Mouse (Mus musculus): ENCODE measurements around the gene Henmt1. TPM values are rescaled to one million over a fixed set of nuclear protein-coding genes. Genes with fewer than 3 reads are reported as not detected.

Henmt1 gene
- polyA plus RNA-seq, 1 experiment from 2014 or later, result 1.8 TPM

GRCm38 (mm10) chr3:108911548-108912413 is 27.9 kb upstream of the Henmt1 start, which contains the start of gene Prpf38b:
Prpf38b (minus strand) TSS chr3:108911727.
- WGBS, result under 1% methylated on average over 53 of the region's 53 CpGs
- no peaks in the 10 kb centered on the region for H3K9me3 ChIP-seq
- H3K4me1 ChIP-seq, result peaks cover 20% of the 10 kb centered on the region
- H3K4me2 ChIP-seq, result peak within 1 kb of the TSS; percentile 93
- H3K27me3 ChIP-seq, result no peaks in the 10 kb centered on the region
- peak within 1 kb of the TSS; percentile 96 for H3K9ac ChIP-seq
- peak within 1 kb of the TSS; percentile 90 for H3K4me3 ChIP-seq
- ATAC-seq (ENCODE audit: insufficient number of reproducible peaks, insufficient read depth, low FRiP score, low TSS enrichment, low read depth), result peak; percentile 97
- H3K27ac ChIP-seq, result peak within 1 kb of the TSS; percentile 99
- H3K36me3 ChIP-seq, result peaks cover 16% of the 10 kb centered on the region

GRCm38 (mm10) chr3:108915999-108916398 is 23.7 kb upstream of the Henmt1 start:
- H3K4me3 ChIP-seq, result no peak overlapping the region
- no peaks in the 10 kb centered on the region for H3K9me3 ChIP-seq
- WGBS, result 75% methylated on average over 1 of the region's 1 CpGs
- H3K27ac ChIP-seq, result no peak overlapping the region
- H3K36me3 ChIP-seq, result no peaks in the 10 kb centered on the region
- H3K27me3 ChIP-seq, result no peaks in the 10 kb centered on the region
- no peak for ATAC-seq (ENCODE audit: insufficient number of reproducible peaks, insufficient read depth, low FRiP score, low TSS enrichment, low read depth)
- H3K4me2 ChIP-seq, result no peak overlapping the region
- no peak overlapping the region for H3K9ac ChIP-seq
- H3K4me1 ChIP-seq, result peaks cover 5% of the 10 kb centered on the region; the same call in 1 of the 2 replicates

- no peak overlapping the region for H3K4me3 ChIP-seq
- no peaks in the 10 kb centered on the region for H3K36me3 ChIP-seq
- no peak overlapping the region for H3K27ac ChIP-seq
- no peaks in the 10 kb centered on the region for H3K27me3 ChIP-seq
- no peaks in the 10 kb centered on the region for H3K9me3 ChIP-seq
- no peak overlapping the region for H3K4me2 ChIP-seq
- no peak for ATAC-seq (ENCODE audit: insufficient number of reproducible peaks, insufficient read depth, low FRiP score, low TSS enrichment, low read depth)
- WGBS, result 40% methylated on average over 4 of the region's 4 CpGs
- H3K4me1 ChIP-seq, result peaks cover 5% of the 10 kb centered on the region; the same call in 1 of the 2 replicates
- H3K9ac ChIP-seq, result 0 out of 2 replicates have a peak overlapping the region, but pooled peaks have one; percentile 17
Measured at GRCm38 (mm10) chr3:108916857-108917256, 22.8 kb upstream of the Henmt1 start.

GRCm38 (mm10) chr3:108917986-108918385 is 21.7 kb upstream of the Henmt1 start:
- ATAC-seq (ENCODE audit: insufficient number of reproducible peaks, insufficient read depth, low FRiP score, low TSS enrichment, low read depth), result no peak
- 67% methylated on average over 3 of the region's 3 CpGs for WGBS
- H3K27me3 ChIP-seq, result no peaks in the 10 kb centered on the region
- H3K4me1 ChIP-seq, result no peaks in the 10 kb centered on the region
- H3K9ac ChIP-seq, result no peak overlapping the region
- no peak overlapping the region for H3K4me2 ChIP-seq
- no peak overlapping the region for H3K4me3 ChIP-seq
- H3K36me3 ChIP-seq, result no peaks in the 10 kb centered on the region
- H3K9me3 ChIP-seq, result no peaks in the 10 kb centered on the region
- no peak overlapping the region for H3K27ac ChIP-seq

- no peak for ATAC-seq (ENCODE audit: insufficient number of reproducible peaks, insufficient read depth, low FRiP score, low TSS enrichment, low read depth)
- WGBS, result 95% methylated on average over 1 of the region's 1 CpGs
Measured at GRCm38 (mm10) chr3:108918852-108919251, 20.8 kb upstream of the Henmt1 start.

GRCm38 (mm10) chr3:108920442-108921070 is 19.1 kb upstream of the Henmt1 start:
- Histone ChIP-seq H3K27me3 (no peaks in the 10 kb centered on the region), H3K4me2 (no peak overlapping the region), H3K4me3 (no peak overlapping the region), H3K27ac (no peak overlapping the region), H3K36me3 (no peaks in the 10 kb centered on the region), H3K9me3 (no peaks in the 10 kb centered on the region), H3K9ac (no peak overlapping the region), H3K4me1 (no peaks in the 10 kb centered on the region)
- no peak for ATAC-seq (ENCODE audit: insufficient number of reproducible peaks, insufficient read depth, low FRiP score, low TSS enrichment, low read depth)
- 87% methylated on average over 3 of the region's 3 CpGs for WGBS

More at GRCm38 (mm10) chr3:108918852-108919251, 20.8 kb upstream of the Henmt1 start:
- no peak overlapping the region for H3K27ac ChIP-seq
- H3K9me3 ChIP-seq, result no peaks in the 10 kb centered on the region
- no peaks in the 10 kb centered on the region for H3K4me1 ChIP-seq
- no peaks in the 10 kb centered on the region for H3K36me3 ChIP-seq
- no peak overlapping the region for H3K4me3 ChIP-seq
- H3K4me2 ChIP-seq, result no peak overlapping the region
- H3K9ac ChIP-seq, result no peak overlapping the region
- H3K27me3 ChIP-seq, result no peaks in the 10 kb centered on the region

- Histone ChIP-seq H3K4me1 (no peaks in the 10 kb centered on the region), H3K4me3 (no peak overlapping the region), H3K4me2 (no peak overlapping the region), H3K9ac (no peak overlapping the region), H3K27me3 (no peaks in the 10 kb centered on the region), H3K9me3 (no peaks in the 10 kb centered on the region), H3K36me3 (no peaks in the 10 kb centered on the region), H3K27ac (no peak overlapping the region)
- 90% methylated on average over 1 of the region's 1 CpGs for WGBS
- no peak for ATAC-seq (ENCODE audit: insufficient number of reproducible peaks, insufficient read depth, low FRiP score, low TSS enrichment, low read depth)
Measured at GRCm38 (mm10) chr3:108921822-108922221, 17.9 kb upstream of the Henmt1 start.

GRCm38 (mm10) chr3:108925677-108926076 is 14.0 kb upstream of the Henmt1 start:
- Histone ChIP-seq H3K9me3 (no peaks in the 10 kb centered on the region), H3K4me1 (no peaks in the 10 kb centered on the region), H3K27me3 (no peaks in the 10 kb centered on the region), H3K4me3 (no peak overlapping the region), H3K27ac (no peak overlapping the region), H3K4me2 (no peak overlapping the region), H3K36me3 (no peaks in the 10 kb centered on the region), H3K9ac (no peak overlapping the region)
- WGBS, result 85% methylated on average over 4 of the region's 4 CpGs
- ATAC-seq (ENCODE audit: insufficient number of reproducible peaks, insufficient read depth, low FRiP score, low TSS enrichment, low read depth), result no peak

- ATAC-seq (ENCODE audit: insufficient number of reproducible peaks, insufficient read depth, low FRiP score, low TSS enrichment, low read depth), result no peak
- no peaks in the 10 kb centered on the region for H3K36me3 ChIP-seq
- H3K27me3 ChIP-seq, result no peaks in the 10 kb centered on the region
- H3K4me3 ChIP-seq, result no peak overlapping the region
- H3K4me2 ChIP-seq, result no peak overlapping the region
- WGBS, result 66% methylated on average over 1 of the region's 1 CpGs
- H3K9me3 ChIP-seq, result no peaks in the 10 kb centered on the region
- H3K9ac ChIP-seq, result no peak overlapping the region
- no peak overlapping the region for H3K27ac ChIP-seq
- no peaks in the 10 kb centered on the region for H3K4me1 ChIP-seq
Measured at GRCm38 (mm10) chr3:108926308-108926707, 13.4 kb upstream of the Henmt1 start.

- WGBS, result 95% methylated on average over 6 of the region's 6 CpGs
- Histone ChIP-seq H3K9ac (no peak overlapping the region), H3K27ac (no peak overlapping the region), H3K4me2 (no peak overlapping the region), H3K4me1 (no peaks in the 10 kb centered on the region), H3K9me3 (no peaks in the 10 kb centered on the region), H3K4me3 (no peak overlapping the region), H3K27me3 (no peaks in the 10 kb centered on the region), H3K36me3 (no peaks in the 10 kb centered on the region)
- no peak for ATAC-seq (ENCODE audit: insufficient number of reproducible peaks, insufficient read depth, low FRiP score, low TSS enrichment, low read depth)
Measured at GRCm38 (mm10) chr3:108933557-108933956, 6.1 kb upstream of the Henmt1 start.

GRCm38 (mm10) chr3:108938691-108939090 is 982 bp upstream of the Henmt1 start:
- ATAC-seq (ENCODE audit: insufficient number of reproducible peaks, insufficient read depth, low FRiP score, low TSS enrichment, low read depth), result no peak
- Histone ChIP-seq H3K9ac (no peak overlapping the region), H3K4me3 (no peak overlapping the region), H3K27ac (no peak overlapping the region), H3K36me3 (no peaks in the 10 kb centered on the region), H3K27me3 (no peaks in the 10 kb centered on the region), H3K4me2 (no peak overlapping the region), H3K4me1 (0 out of 2 replicates have a peak, but pooled peaks cover 3% of the 10 kb centered on the region), H3K9me3 (no peaks in the 10 kb centered on the region)
- WGBS, result 88% methylated on average over 5 of the region's 5 CpGs

All from embryonic facial prominence, embryonic 13.5 days (tissue).